Mouse (Mus musculus): ENCODE measurements at regions not wholly inside any gene's neighbourhood (a gene's known extent, or its start where the extent isn't known, plus 50 kb on each side); places are given as distances from the start of the nearest gene placed in this dataset.

DNA sequence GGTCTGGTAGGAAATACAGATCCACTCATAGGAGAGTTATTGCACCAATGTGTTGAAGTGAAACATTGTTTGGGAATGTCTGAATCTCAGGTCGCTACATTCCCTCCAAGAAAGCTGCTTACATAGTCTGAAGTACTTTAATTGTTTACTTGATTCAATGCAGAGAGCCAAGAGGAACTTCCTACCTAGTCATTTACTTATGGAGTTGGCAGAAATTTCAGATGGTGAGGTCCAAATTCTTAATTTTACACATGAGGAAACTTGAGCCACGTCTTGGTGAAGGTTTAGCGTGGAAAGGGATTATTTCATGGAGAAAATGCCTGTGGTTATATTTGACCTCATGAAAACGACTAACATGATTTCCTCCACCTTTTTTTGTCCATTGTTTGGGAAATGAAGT is 131.5 kb downstream of the Otol1 start:
- Histone ChIP-seq H3K27ac (replicated peaks; ENCODE audit: insufficient read depth, low read depth, low read length) (no peak overlapping the region), H3K36me3 (ENCODE audit: control insufficient read depth, insufficient read depth, low read length) (no peaks in the 10 kb centered on the region), H3K79me2 (ENCODE audit: control insufficient read depth, insufficient read depth, low read length) (no peaks in the 10 kb centered on the region), H3K4me3 (ENCODE audit: insufficient read depth, low read depth, low read length) (no peak overlapping the region), H3K9ac (ENCODE audit: low read depth, low read length) (no peak overlapping the region), H3K27me3 (ENCODE audit: control insufficient read depth, insufficient read depth, low read length) (no peaks in the 10 kb centered on the region), H3K4me1 (ENCODE audit: control insufficient read depth, insufficient read depth, low read length) (no peaks in the 10 kb centered on the region)
- no peak for TF ChIP-seq CTCF (IDR thresholded peaks at IDR 0.05; ENCODE audit: low read depth, low read length)
- TF ChIP-seq POLR2A (IDR thresholded peaks at IDR 0.05; ENCODE audit: extremely low read depth, insufficient read depth, low read length): no peak
- DNase-seq (ENCODE audit: extremely low read depth, low read depth, low spot score): no peak
- 61% methylated on average over 4 of the region's 4 CpGs for WGBS

DNA sequence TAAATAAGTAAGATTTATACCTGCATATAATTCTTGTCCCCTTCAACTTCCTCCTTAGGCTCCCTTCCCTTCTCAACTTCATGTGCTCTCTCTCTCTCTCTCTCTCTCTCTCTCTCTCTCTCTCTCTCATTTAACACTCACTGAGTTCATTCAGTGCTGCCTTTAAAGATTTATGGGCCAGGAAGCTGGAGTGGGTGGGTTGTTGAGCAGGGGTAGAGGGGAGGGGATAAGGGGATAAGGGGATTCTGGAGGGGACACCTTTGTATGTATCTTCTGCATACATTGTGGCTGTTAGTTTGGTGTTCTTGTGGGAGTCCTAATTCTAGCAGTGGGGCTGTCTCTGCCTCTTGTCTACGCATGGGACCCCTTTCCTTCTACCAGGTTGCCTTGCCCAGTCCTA is 138.3 kb downstream of the Otol1 start:
- DNase-seq (ENCODE audit: extremely low read depth, low read depth, low spot score): no peak
- no peak overlapping the region for H3K9ac ChIP-seq (ENCODE audit: low read depth, low read length)
- H3K79me2 ChIP-seq (ENCODE audit: control insufficient read depth, insufficient read depth, low read length): no peaks in the 10 kb centered on the region
- no peaks in the 10 kb centered on the region for H3K4me1 ChIP-seq (ENCODE audit: control insufficient read depth, insufficient read depth, low read length)
- no peaks in the 10 kb centered on the region for H3K36me3 ChIP-seq (ENCODE audit: control insufficient read depth, insufficient read depth, low read length)
- TF ChIP-seq CTCF (IDR thresholded peaks at IDR 0.05; ENCODE audit: low read depth, low read length) (no peak), POLR2A (IDR thresholded peaks at IDR 0.05; ENCODE audit: extremely low read depth, insufficient read depth, low read length) (no peak)
- WGBS: 69% methylated on average over 1 of the region's 1 CpGs
- no peaks in the 10 kb centered on the region for H3K27me3 ChIP-seq (ENCODE audit: control insufficient read depth, insufficient read depth, low read length)
- H3K27ac ChIP-seq (replicated peaks; ENCODE audit: insufficient read depth, low read depth, low read length): no peak overlapping the region
- no peak overlapping the region for H3K4me3 ChIP-seq (ENCODE audit: insufficient read depth, low read depth, low read length)

DNA sequence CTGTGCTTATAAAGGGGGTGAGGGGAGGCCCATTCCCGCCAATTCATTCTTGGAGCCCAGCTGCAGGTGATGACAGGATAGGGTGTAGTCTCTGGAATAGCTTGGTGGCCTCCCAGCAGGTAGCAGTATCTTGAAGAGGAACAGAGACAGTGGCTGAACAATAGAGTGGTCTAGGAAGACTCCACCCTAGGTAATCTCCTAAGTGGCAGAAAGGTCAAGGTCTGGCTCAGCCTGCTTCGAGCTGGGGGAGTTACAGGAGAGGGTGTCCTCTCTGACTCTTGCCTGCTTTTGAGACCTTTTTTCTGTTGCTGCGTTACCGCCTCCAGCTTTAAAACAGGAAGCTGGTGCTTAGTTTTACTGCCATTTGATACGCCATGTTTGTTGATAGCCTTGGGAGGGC is 143.7 kb downstream of the Otol1 start:
- H3K9ac ChIP-seq (ENCODE audit: low read depth, low read length): no peak overlapping the region
- H3K27me3 ChIP-seq (ENCODE audit: control insufficient read depth, insufficient read depth, low read length): no peaks in the 10 kb centered on the region
- H3K4me3 ChIP-seq (ENCODE audit: insufficient read depth, low read depth, low read length): no peak overlapping the region
- H3K4me1 ChIP-seq (ENCODE audit: control insufficient read depth, insufficient read depth, low read length): no peaks in the 10 kb centered on the region
- no peaks in the 10 kb centered on the region for H3K79me2 ChIP-seq (ENCODE audit: control insufficient read depth, insufficient read depth, low read length)
- TF ChIP-seq CTCF (IDR thresholded peaks at IDR 0.05; ENCODE audit: low read depth, low read length) (no peak), POLR2A (IDR thresholded peaks at IDR 0.05; ENCODE audit: extremely low read depth, insufficient read depth, low read length) (no peak)
- 66% methylated on average over 5 of the region's 5 CpGs for WGBS
- no peak overlapping the region for H3K27ac ChIP-seq (replicated peaks; ENCODE audit: insufficient read depth, low read depth, low read length)
- no peaks in the 10 kb centered on the region for H3K36me3 ChIP-seq (ENCODE audit: control insufficient read depth, insufficient read depth, low read length)
- DNase-seq (ENCODE audit: extremely low read depth, low read depth, low spot score): no peak

DNA sequence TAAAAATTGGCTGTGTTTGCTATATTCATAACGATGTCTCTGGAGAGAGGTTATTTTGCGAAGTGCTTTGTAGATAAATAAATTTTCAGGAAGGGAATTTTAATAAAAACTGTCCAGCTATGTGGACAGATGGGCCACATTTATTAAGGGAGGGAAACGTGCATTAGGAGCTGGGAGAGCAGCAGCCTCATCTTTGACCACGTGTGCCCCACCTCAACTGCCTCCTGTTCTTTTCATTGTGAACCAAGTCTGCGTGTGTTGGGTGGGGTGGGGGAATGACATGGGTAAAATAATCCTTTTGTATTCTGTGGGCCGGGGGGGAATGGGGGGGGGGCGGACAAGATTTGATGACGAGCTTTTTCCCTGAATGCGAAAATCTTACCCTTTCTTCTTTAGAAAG is 152.6 kb downstream of the Otol1 start:
- TF ChIP-seq CTCF (IDR thresholded peaks at IDR 0.05; ENCODE audit: low read depth, low read length): no peak
- no peak for TF ChIP-seq POLR2A (IDR thresholded peaks at IDR 0.05; ENCODE audit: extremely low read depth, insufficient read depth, low read length)
- WGBS: 82% methylated on average over 9 of the region's 9 CpGs
- Histone ChIP-seq H3K36me3 (ENCODE audit: control insufficient read depth, insufficient read depth, low read length) (no peaks in the 10 kb centered on the region), H3K27me3 (ENCODE audit: control insufficient read depth, insufficient read depth, low read length) (no peaks in the 10 kb centered on the region), H3K4me1 (ENCODE audit: control insufficient read depth, insufficient read depth, low read length) (no peaks in the 10 kb centered on the region), H3K27ac (replicated peaks; ENCODE audit: insufficient read depth, low read depth, low read length) (no peak overlapping the region), H3K4me3 (ENCODE audit: insufficient read depth, low read depth, low read length) (no peak overlapping the region), H3K9ac (ENCODE audit: low read depth, low read length) (no peak overlapping the region), H3K79me2 (ENCODE audit: control insufficient read depth, insufficient read depth, low read length) (no peaks in the 10 kb centered on the region)
- no peak for DNase-seq (ENCODE audit: extremely low read depth, low read depth, low spot score)

DNA sequence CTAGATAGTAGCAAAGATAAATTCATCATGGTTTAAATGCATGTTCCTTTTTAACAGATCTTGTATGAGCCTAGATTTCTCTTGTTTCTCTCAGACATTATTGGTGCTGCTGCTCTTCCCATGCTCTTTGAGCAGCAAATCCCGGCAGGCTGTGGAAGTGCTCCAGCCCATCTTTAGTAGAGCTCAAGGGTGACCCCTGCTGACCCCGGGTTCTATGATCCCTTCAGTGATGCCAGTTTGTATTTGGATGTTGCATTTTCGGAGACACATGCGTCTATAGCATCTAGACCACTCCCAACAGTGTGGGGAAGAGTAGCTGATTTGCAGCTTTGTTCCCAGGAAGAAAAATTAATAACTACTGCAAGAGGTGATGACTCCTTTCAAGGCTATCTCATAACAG is 164.3 kb downstream of the Otol1 start:
- no peaks in the 10 kb centered on the region for H3K27me3 ChIP-seq (ENCODE audit: control insufficient read depth, insufficient read depth, low read length)
- 48% methylated on average over 4 of the region's 4 CpGs for WGBS
- DNase-seq (ENCODE audit: extremely low read depth, low read depth, low spot score): no peak
- H3K9ac ChIP-seq (ENCODE audit: low read depth, low read length): no peak overlapping the region
- no peak overlapping the region for H3K4me3 ChIP-seq (ENCODE audit: insufficient read depth, low read depth, low read length)
- H3K79me2 ChIP-seq (ENCODE audit: control insufficient read depth, insufficient read depth, low read length): no peaks in the 10 kb centered on the region
- H3K4me1 ChIP-seq (ENCODE audit: control insufficient read depth, insufficient read depth, low read length): no peaks in the 10 kb centered on the region
- no peaks in the 10 kb centered on the region for H3K36me3 ChIP-seq (ENCODE audit: control insufficient read depth, insufficient read depth, low read length)
- TF ChIP-seq CTCF (IDR thresholded peaks at IDR 0.05; ENCODE audit: low read depth, low read length): no peak
- TF ChIP-seq POLR2A (IDR thresholded peaks at IDR 0.05; ENCODE audit: extremely low read depth, insufficient read depth, low read length): no peak
- H3K27ac ChIP-seq (replicated peaks; ENCODE audit: insufficient read depth, low read depth, low read length): no peak overlapping the region

DNA sequence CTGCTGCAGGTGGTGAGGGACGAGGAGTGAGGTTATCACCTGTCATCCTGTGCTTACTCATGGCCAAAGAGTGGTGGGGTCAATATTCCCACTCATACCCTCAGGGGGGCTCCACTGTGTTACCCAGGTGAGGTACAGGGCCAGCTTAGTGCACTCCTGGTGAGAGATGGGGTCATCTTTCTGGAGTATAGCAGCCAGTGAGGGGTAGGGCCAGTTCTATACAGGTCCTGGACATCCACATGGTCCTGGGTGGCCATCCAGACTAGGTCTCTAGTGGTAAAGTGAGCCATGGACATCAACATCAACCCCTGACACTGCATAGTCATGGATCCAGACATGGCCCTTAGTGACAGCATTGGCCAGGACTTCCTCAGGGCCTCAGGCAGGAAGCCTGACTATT is 169.0 kb downstream of the Otol1 start:
- Histone ChIP-seq H3K4me3 (ENCODE audit: insufficient read depth, low read depth, low read length) (no peak overlapping the region), H3K36me3 (ENCODE audit: control insufficient read depth, insufficient read depth, low read length) (no peaks in the 10 kb centered on the region), H3K27ac (replicated peaks; ENCODE audit: insufficient read depth, low read depth, low read length) (no peak overlapping the region), H3K9ac (ENCODE audit: low read depth, low read length) (no peak overlapping the region), H3K79me2 (ENCODE audit: control insufficient read depth, insufficient read depth, low read length) (no peaks in the 10 kb centered on the region), H3K27me3 (ENCODE audit: control insufficient read depth, insufficient read depth, low read length) (no peaks in the 10 kb centered on the region), H3K4me1 (ENCODE audit: control insufficient read depth, insufficient read depth, low read length) (no peaks in the 10 kb centered on the region)
- TF ChIP-seq CTCF (IDR thresholded peaks at IDR 0.05; ENCODE audit: low read depth, low read length) (no peak), POLR2A (IDR thresholded peaks at IDR 0.05; ENCODE audit: extremely low read depth, insufficient read depth, low read length) (no peak)
- WGBS: 65% methylated on average over 1 of the region's 1 CpGs
- no peak for DNase-seq (ENCODE audit: extremely low read depth, low read depth, low spot score)
